Mouse (Mus musculus) cerebellum, adult 9-10 months (tissue): ENCODE measurements around the gene Ccdc17.

ENCODE experiments used
- DNase-seq: peaks from one replicate; pipeline ENCODE4 v3.0.0; 2022

Ccdc17 gene

GRCm38 (mm10) chr4:116645624-116646023 lies 49.2 kb downstream of the Ccdc17 start:
- DNase-seq: no peak

- DNase-seq: no peak
Observed at GRCm38 (mm10) chr4:116649411-116649810, 53.0 kb downstream of the Ccdc17 start.
